Mouse (Mus musculus) ES-Bruce4 (cell line): ENCODE measurements around the gene Oaz1.

Experiments used
- CTCF ChIP-seq: IDR thresholded peaks from one replicate; pipeline ENCODE4 v1.8.1; 2011; ENCODE audit warnings: low read depth, low read length
- EP300 ChIP-seq: IDR thresholded peaks from 2 replicates; pipeline ENCODE4 v1.6.1; 2011; ENCODE audit warnings: low read depth, low read length; ENCODE audit not compliant: insufficient read depth
- POLR2A ChIP-seq: IDR thresholded peaks from one replicate; pipeline ENCODE4 v1.8.1; 2011; ENCODE audit warnings: low read length; ENCODE audit not compliant: insufficient read depth

DNA sequence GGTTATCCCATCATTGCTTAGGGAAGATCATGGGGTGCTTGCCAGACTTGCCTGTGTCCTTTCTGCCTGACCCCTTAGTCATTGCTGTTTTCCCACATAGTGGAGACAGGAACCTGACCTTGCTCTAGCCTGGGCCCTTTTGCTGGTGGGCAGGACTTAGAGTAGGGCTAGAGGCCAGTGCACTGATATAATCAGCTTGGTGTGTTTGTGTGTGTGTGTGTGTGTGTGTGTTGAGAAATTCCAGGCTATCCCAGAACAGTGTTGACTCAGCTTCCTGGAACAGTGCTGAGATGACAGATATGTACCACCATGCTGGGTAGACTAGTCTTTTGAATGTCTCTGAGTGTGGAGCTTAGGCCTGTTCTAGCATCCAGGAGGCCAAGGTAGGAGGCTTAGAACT is 46.9 kb upstream of the Oaz1 start:
- no peak for TF ChIP-seq CTCF
- no peak for TF ChIP-seq EP300
- no peak for TF ChIP-seq POLR2A
